Mouse (Mus musculus): ENCODE data around the gene Rb1. TPM values are rescaled to one million over a fixed set of nuclear protein-coding genes. Genes with fewer than 3 reads are reported as not detected.

The Rb1 gene
- polyA plus RNA-seq, 2 experiments = 15.6 to 29.6 TPM

GRCm38 (mm10) chr14:73162192-73162800 is 163.3 kb downstream of the Rb1 start:
- no peak overlapping the region for H3K27ac ChIP-seq (replicated peaks; ENCODE audit: low read depth, low read length)
- ATAC-seq (ENCODE audit: low FRiP score, low read depth) = no peak

GRCm38 (mm10) chr14:73161303-73161702 is 164.3 kb downstream of the Rb1 start:
- DNase-seq (ENCODE audit: low spot score) (no peak), ATAC-seq (ENCODE audit: low FRiP score, low read depth) (no peak)
- peaks cover 84% of the 10 kb centered on the region for H3K36me3 ChIP-seq (ENCODE audit: control insufficient read depth, insufficient read depth, low read length)
- H3K9me3 ChIP-seq (ENCODE audit: control insufficient read depth, low read length) = no peaks in the 10 kb centered on the region
- no peak overlapping the region for H3K4me3 ChIP-seq (replicated peaks; ENCODE audit: low read length)
- no peaks in the 10 kb centered on the region for H3K4me1 ChIP-seq (ENCODE audit: control insufficient read depth, insufficient read depth, low read length)
- no peak overlapping the region for H3K4me2 ChIP-seq (replicated peaks; ENCODE audit: low read depth, low read length, severe bottlenecking)
- TF ChIP-seq POLR2A (IDR thresholded peaks at IDR 0.05; ENCODE audit: borderline replicate concordance, extremely low read depth, insufficient read depth, insufficient read length) = no peak
- no peak overlapping the region for H3K27ac ChIP-seq (replicated peaks; ENCODE audit: low read depth, low read length)
- H3K9ac ChIP-seq (ENCODE audit: low read depth, low read length, severe bottlenecking) = no peak overlapping the region
- no peaks in the 10 kb centered on the region for H3K27me3 ChIP-seq (ENCODE audit: control insufficient read depth, insufficient read depth, low read length)
- WGBS = 95% methylated on average over 3 of the region's 5 CpGs

More at GRCm38 (mm10) chr14:73162192-73162800, 163.3 kb downstream of the Rb1 start:
- no peak for DNase-seq (ENCODE audit: low spot score)
- Histone ChIP-seq H3K27me3 (ENCODE audit: control insufficient read depth, insufficient read depth, low read length) (no peaks in the 10 kb centered on the region), H3K4me2 (replicated peaks; ENCODE audit: low read depth, low read length, severe bottlenecking) (no peak overlapping the region), H3K4me1 (ENCODE audit: control insufficient read depth, insufficient read depth, low read length) (no peaks in the 10 kb centered on the region), H3K9ac (ENCODE audit: low read depth, low read length, severe bottlenecking) (no peak overlapping the region), H3K36me3 (ENCODE audit: control insufficient read depth, insufficient read depth, low read length) (peaks cover 84% of the 10 kb centered on the region), H3K9me3 (ENCODE audit: control insufficient read depth, low read length) (no peaks in the 10 kb centered on the region), H3K4me3 (replicated peaks; ENCODE audit: low read length) (no peak overlapping the region)
- no peak for TF ChIP-seq POLR2A (IDR thresholded peaks at IDR 0.05; ENCODE audit: borderline replicate concordance, extremely low read depth, insufficient read depth, insufficient read length)
- WGBS = 87% methylated on average over 13 of the region's 13 CpGs

GRCm38 (mm10) chr14:73148125-73148524 is 177.5 kb downstream of the Rb1 start:
- no peaks in the 10 kb centered on the region for H3K27me3 ChIP-seq (ENCODE audit: control insufficient read depth, insufficient read depth, low read length)
- no peak overlapping the region for H3K4me2 ChIP-seq (replicated peaks; ENCODE audit: low read depth, low read length, severe bottlenecking)
- H3K4me3 ChIP-seq (replicated peaks; ENCODE audit: low read length) = no peak overlapping the region
- 90% methylated on average over 3 of the region's 3 CpGs for WGBS
- no peak for DNase-seq (ENCODE audit: low spot score)
- no peak overlapping the region for H3K27ac ChIP-seq (replicated peaks; ENCODE audit: low read depth, low read length)
- ATAC-seq (ENCODE audit: low FRiP score, low read depth) = no peak
- TF ChIP-seq POLR2A (IDR thresholded peaks at IDR 0.05; ENCODE audit: borderline replicate concordance, extremely low read depth, insufficient read depth, insufficient read length) = no peak
- H3K9ac ChIP-seq (ENCODE audit: low read depth, low read length, severe bottlenecking) = no peak overlapping the region
- H3K9me3 ChIP-seq (ENCODE audit: control insufficient read depth, low read length) = no peaks in the 10 kb centered on the region
- peaks cover 13% of the 10 kb centered on the region for H3K36me3 ChIP-seq (ENCODE audit: control insufficient read depth, insufficient read depth, low read length)
- 0 out of 2 replicates have a peak, but pooled peaks cover 8% of the 10 kb centered on the region for H3K4me1 ChIP-seq (ENCODE audit: control insufficient read depth, insufficient read depth, low read length)

- H3K9ac ChIP-seq (ENCODE audit: low read depth, low read length, severe bottlenecking) = no peak overlapping the region
- H3K4me1 ChIP-seq (ENCODE audit: control insufficient read depth, insufficient read depth, low read length) = 0 out of 2 replicates have a peak, but pooled peaks cover 11% of the 10 kb centered on the region
- no peaks in the 10 kb centered on the region for H3K9me3 ChIP-seq (ENCODE audit: control insufficient read depth, low read length)
- no peak overlapping the region for H3K4me3 ChIP-seq (replicated peaks; ENCODE audit: low read length)
- no peak for TF ChIP-seq POLR2A (IDR thresholded peaks at IDR 0.05; ENCODE audit: borderline replicate concordance, extremely low read depth, insufficient read depth, insufficient read length)
- no peak overlapping the region for H3K4me2 ChIP-seq (replicated peaks; ENCODE audit: low read depth, low read length, severe bottlenecking)
- H3K36me3 ChIP-seq (ENCODE audit: control insufficient read depth, insufficient read depth, low read length) = peaks cover 4% of the 10 kb centered on the region; the same call in 1 of the 2 replicates
- H3K27me3 ChIP-seq (ENCODE audit: control insufficient read depth, insufficient read depth, low read length) = no peaks in the 10 kb centered on the region
- WGBS = 59% methylated on average over 3 of the region's 3 CpGs
- DNase-seq (ENCODE audit: low spot score) (no peak), ATAC-seq (ENCODE audit: low FRiP score, low read depth) (no peak)
- H3K27ac ChIP-seq (replicated peaks; ENCODE audit: low read depth, low read length) = no peak overlapping the region
Measured at GRCm38 (mm10) chr14:73146721-73147120, 178.9 kb downstream of the Rb1 start.

- Histone ChIP-seq H3K4me1 (ENCODE audit: control insufficient read depth, insufficient read depth, low read length) (0 out of 2 replicates have a peak, but pooled peaks cover 12% of the 10 kb centered on the region), H3K4me2 (replicated peaks; ENCODE audit: low read depth, low read length, severe bottlenecking) (no peak overlapping the region), H3K27me3 (ENCODE audit: control insufficient read depth, insufficient read depth, low read length) (no peaks in the 10 kb centered on the region), H3K4me3 (replicated peaks; ENCODE audit: low read length) (no peak overlapping the region), H3K9me3 (ENCODE audit: control insufficient read depth, low read length) (no peaks in the 10 kb centered on the region), H3K36me3 (ENCODE audit: control insufficient read depth, insufficient read depth, low read length) (no peaks in the 10 kb centered on the region; the same call in 1 of the 2 replicates), H3K9ac (ENCODE audit: low read depth, low read length, severe bottlenecking) (no peak overlapping the region), H3K27ac (replicated peaks; ENCODE audit: low read depth, low read length) (no peak overlapping the region)
- DNase-seq (ENCODE audit: low spot score) = no peak
- no peak for TF ChIP-seq POLR2A (IDR thresholded peaks at IDR 0.05; ENCODE audit: borderline replicate concordance, extremely low read depth, insufficient read depth, insufficient read length)
- no peak for ATAC-seq (ENCODE audit: low FRiP score, low read depth)
- WGBS = 87% methylated on average over 4 of the region's 4 CpGs
Measured at GRCm38 (mm10) chr14:73145531-73145930, 180.1 kb downstream of the Rb1 start.

All from limb, embryonic 14.5 days (tissue).